Mouse (Mus musculus): Measurements from ENCODE around the gene Meis1.

DNA sequence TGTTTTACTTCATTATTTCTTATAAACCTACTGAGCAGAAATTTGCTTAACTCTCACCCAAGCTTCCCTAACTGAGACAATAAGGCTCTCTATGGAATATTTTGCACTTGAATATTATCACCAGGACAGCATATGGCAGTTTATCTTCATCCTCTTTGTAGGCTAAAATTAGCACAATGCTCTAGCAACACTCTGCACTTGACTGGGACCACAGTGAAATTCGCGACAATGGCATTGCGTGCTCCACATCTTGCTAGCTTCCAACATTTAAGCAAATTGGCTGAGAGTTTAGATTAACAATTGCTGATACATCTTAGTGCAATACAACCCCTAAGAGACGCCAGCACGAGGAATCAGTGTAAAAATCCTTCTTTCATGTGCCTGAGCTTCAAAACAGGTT lies 54.4 kb downstream of the Meis1 start:
- TF ChIP-seq CTCF (IDR thresholded peaks at IDR 0.05; ENCODE audit: low read depth) (no peak), EP300 (IDR thresholded peaks at IDR 0.05; ENCODE audit: low read depth) (no peak)
